Mouse (Mus musculus) lung, adult 2 months (tissue): ENCODE measurements at regions not wholly inside any gene's neighbourhood (a gene's known extent, or its start where the extent isn't known, plus 50 kb on each side); places are given as distances from the start of the nearest gene placed in this dataset.

Source experiments
- DNase-seq: peaks from one replicate; pipeline ENCODE4 v3.0.0; 2022
- H3K4me1 ChIP-seq: fragments of 200-500 bp; 2 replicates; pipeline ENCODE4 v1.6.1; 2011; ENCODE audit warnings: low read length; ENCODE audit not compliant: control insufficient read depth, insufficient read depth
- H3K4me3 ChIP-seq: fragments of 200-500 bp; replicated peaks from 2 replicates; pipeline ENCODE3; 2011; ENCODE audit warnings: low read depth, mild to moderate bottlenecking, control low read depth, low read length; ENCODE audit errors: extremely low read depth
- CTCF ChIP-seq: fragments of 200-500 bp; IDR thresholded peaks from 2 replicates; pipeline ENCODE4 v1.5.1; 2011; ENCODE audit warnings: mild to moderate bottlenecking, low read length, control low read depth; ENCODE audit not compliant: insufficient read depth
- POLR2A ChIP-seq: fragments of 200-500 bp; IDR thresholded peaks from 2 replicates; pipeline ENCODE4 v1.6.1; 2011; ENCODE audit warnings: low read depth, mild to moderate bottlenecking, control low read depth, low read length, borderline replicate concordance; ENCODE audit errors: extremely low read depth
- WGBS: fragments of 180-500 bp; shearing (Covaris S2); methylation state at CpG from one replicate; pipeline ENCODE4 v1.1.7; 2018; 5-methylcytosine and 5-hydroxymethylcytosine counted together

DNA sequence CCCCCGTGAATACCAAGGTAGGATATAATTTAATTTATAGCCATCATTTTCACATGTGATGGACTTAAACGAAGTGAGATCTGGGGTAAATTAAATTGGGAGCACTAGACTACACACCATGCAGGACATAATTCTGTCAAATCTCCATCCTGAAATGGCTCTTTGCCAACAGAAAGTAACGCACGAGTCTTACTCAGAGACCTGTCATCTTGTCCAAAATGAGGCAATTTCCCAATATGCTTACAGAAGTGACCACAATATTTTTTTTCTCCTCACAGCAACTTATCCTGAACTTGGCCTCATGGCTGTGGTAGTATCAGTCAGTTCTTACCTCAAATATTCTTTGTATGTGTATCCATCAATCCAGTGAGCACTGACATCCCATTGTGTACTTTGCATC, 955.2 kb downstream of the Gsdmc2 start:
- DNase-seq: no peak
- WGBS: 78% methylated on average over 4 of the region's 4 CpGs

DNA sequence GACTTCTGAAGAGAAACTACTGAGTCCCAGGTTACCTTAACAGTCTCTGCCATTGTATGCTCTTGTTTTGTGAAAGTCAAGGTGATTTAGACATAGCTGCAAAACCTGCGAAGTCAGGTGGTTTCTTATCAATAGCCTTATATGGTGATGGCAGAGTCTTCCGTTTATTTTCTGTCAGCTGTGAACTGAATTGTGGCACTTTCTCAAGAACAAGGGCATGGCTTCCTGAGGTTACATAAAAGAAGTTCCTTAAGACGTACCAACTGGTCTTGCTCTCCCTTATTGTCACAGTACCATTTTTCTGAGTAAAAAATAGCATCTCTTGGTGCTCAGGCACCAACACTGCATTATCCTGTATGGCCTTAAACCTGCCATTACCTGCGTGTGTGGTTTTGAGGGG, 959.6 kb downstream of the Gsdmc2 start:
- TF ChIP-seq CTCF (no peak), POLR2A (no peak)
- 67% methylated on average over 4 of the region's 4 CpGs for WGBS
- DNase-seq: no peak
- no peaks in the 10 kb centered on the region for H3K4me1 ChIP-seq
- H3K4me3 ChIP-seq: no peak overlapping the region

More for the DNA sequence above, 955.2 kb downstream of the Gsdmc2 start:
- Histone ChIP-seq H3K4me3 (no peak overlapping the region), H3K4me1 (no peaks in the 10 kb centered on the region)
- TF ChIP-seq CTCF (no peak), POLR2A (no peak)

DNA sequence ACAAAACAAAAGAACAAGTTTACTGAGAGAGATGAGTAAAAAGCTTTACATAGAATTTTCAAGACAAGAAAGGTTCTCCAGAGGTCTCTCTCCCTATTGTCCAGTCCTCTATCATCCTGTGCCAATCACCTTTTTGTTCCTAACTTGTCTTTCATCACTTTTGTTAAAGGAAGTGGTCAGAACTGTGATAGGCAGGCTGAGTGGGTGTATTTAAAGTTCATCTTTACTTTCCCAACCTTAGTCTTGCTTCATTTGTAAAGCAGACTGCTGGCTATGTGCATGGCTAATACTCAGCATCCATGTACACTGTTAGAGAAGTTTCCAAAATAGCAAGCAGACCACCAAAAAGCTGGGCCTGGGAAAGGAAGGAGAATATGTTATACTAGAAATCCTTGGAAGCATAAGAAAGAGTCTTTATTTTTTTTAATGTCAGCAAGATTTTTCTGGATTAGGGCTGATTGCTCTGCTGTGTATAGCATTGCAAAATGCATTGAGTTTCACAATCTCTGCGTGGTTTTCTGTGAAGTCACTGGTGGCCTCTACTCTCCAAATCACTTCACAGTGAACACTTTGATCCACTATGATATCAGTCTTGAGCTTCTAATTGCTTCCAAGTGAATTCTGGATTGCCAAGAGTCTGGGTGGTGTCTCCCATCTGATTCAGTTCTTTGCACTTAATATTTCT, 973.8 kb downstream of the Gsdmc2 start:
- Histone ChIP-seq H3K4me3 (no peak overlapping the region), H3K4me1 (no peaks in the 10 kb centered on the region)
- no peak for DNase-seq
- WGBS: 59% methylated on average over 1 of the region's 1 CpGs
- TF ChIP-seq POLR2A: no peak
- no peak for TF ChIP-seq CTCF

DNA sequence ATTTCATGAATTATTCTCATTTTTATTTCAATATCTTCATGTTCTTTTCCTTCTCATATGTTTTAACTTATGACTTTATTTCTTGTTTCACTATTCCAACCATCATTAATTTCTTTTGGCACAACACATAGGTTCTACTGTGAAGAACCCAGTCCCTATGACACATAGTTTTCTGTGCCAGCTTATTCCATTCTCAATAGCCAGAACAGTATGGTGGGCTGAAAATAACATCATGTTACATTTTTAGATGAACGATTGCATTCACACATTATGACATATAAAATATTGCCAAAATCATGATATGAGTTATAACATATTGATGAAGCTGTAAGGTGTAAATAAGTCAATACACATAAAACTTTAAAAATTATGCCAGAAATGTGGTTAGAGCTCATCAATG, 982.4 kb downstream of the Gsdmc2 start:
- no peak for TF ChIP-seq CTCF
- H3K4me1 ChIP-seq: no peaks in the 10 kb centered on the region
- DNase-seq: no peak
- no peak overlapping the region for H3K4me3 ChIP-seq
- WGBS: 86% methylated on average over 1 of the region's 1 CpGs

DNA sequence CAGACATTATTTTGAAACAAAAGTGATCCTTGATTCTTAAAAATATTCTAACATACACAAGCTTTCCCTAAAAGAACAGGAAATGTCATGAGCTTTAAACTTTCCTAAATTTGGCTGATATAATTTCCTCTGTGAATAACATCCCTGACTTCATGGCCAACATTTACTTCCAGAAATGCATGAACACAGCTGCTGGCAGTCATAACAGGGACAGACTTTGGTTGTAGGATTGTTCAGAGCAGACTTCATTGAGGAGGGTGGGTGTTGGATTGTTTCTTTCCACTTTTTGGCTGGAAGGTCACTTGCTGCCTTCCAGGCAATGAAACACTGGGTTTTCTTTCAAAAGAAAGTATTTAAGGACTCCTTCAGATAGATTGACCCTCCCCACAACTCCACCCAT, 983.6 kb downstream of the Gsdmc2 start:
- DNase-seq: no peak
- no peaks in the 10 kb centered on the region for H3K4me1 ChIP-seq
- TF ChIP-seq POLR2A (no peak), CTCF (no peak)
- H3K4me3 ChIP-seq: no peak overlapping the region

DNA sequence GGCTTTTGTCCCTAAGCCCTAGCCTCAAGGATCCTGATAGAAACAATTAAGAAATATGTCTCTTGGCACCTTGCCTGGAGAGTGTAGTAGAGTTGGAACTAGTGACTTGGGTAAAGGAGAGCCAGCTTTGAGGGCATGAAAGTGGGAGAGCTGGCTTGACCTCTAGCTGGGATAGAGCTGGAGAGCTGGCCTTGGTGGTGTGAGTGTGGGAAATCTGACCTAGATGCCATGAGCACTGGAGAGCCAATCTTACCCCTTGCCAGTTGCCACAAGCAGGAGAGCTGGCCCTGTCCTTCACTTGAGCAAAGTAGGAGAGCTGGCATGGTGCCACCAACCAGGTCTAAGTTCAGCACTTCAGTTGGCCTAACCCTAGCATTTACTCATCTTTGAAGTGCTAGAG, 995.7 kb downstream of the Gsdmc2 start:
- DNase-seq: no peak
- H3K4me3 ChIP-seq: no peak overlapping the region
- TF ChIP-seq POLR2A: no peak
- TF ChIP-seq CTCF: no peak
- H3K4me1 ChIP-seq: no peaks in the 10 kb centered on the region; the same call in 1 of the 2 replicates

DNA sequence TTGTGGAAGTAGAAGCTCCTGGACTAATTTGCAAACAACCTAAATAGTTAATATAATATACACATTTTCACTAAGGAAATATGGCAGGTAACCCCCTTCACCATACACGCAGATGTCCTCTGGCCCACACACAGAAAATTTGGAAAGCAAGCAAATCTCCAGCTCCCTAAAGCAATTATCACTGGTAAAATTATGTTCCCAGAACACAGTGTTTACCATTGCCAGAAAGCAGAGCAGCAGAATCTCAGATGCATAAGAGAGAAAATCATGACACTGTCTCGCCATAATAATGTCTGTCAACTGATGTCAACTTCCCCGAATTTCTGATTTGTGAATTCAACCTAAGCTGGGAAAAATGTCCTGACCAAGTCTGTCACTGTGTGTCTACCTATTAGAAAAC, 999.1 kb downstream of the Gsdmc2 start:
- 82% methylated on average over 3 of the region's 3 CpGs for WGBS
- no peak for DNase-seq
- Histone ChIP-seq H3K4me1 (no peaks in the 10 kb centered on the region; the same call in 1 of the 2 replicates), H3K4me3 (no peak overlapping the region)
- TF ChIP-seq POLR2A (no peak), CTCF (no peak)

DNA sequence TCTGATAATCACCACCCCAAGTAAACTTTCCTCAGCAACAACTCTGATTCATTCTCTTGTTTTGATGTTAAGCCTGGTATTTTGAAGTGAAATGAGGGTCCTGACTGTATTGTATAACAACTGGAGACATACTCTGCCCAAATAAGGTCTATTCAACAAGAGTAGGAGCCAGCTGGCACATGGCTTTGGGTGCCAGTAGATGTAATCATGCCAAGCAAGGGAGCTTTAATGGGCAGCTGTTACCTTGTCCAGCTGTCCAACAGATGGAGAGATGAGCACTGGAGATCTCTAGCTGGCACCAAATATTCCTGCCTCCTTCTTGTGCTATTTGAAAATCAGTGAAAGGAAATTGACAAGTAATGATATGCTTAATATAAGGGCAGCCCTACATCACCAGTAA, 1019.4 kb downstream of the Gsdmc2 start:
- no peak overlapping the region for H3K4me3 ChIP-seq
- no peak for DNase-seq
- TF ChIP-seq CTCF: no peak
- TF ChIP-seq POLR2A: no peak
- no peaks in the 10 kb centered on the region for H3K4me1 ChIP-seq

DNA sequence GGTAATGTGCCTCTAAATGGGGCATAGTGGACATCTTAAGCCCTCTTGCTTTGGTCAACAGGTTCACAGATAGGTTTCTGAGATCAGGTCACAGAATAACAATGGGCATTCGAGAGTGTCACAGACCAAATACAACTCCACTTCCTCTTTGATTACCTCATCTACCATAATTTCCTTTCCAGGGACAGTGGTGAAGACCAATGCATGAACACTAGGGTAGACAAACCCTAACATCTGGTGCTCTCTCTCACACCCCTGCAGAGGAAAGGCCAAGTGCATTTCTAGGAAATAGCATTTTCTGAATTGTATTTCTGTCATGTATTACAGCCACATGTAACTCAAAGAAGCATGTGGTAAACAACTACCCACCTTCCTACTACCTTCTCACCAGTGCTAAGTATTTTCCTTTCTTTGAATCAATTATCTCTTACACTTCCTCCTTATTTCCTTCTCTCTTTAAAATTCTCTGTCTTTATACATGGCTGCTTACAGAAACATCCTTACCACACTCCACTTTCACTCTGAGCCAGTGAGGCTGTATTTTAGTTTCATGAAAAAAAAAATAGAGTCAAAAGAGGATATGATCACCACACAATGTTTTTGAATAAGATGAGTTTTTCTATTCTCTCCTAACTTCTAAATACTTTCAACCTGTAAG, 1021.0 kb downstream of the Gsdmc2 start:
- Histone ChIP-seq H3K4me3 (no peak overlapping the region), H3K4me1 (no peaks in the 10 kb centered on the region)
- TF ChIP-seq POLR2A (no peak), CTCF (no peak)
- DNase-seq: no peak
- 29% methylated on average over 1 of the region's 1 CpGs for WGBS

DNA sequence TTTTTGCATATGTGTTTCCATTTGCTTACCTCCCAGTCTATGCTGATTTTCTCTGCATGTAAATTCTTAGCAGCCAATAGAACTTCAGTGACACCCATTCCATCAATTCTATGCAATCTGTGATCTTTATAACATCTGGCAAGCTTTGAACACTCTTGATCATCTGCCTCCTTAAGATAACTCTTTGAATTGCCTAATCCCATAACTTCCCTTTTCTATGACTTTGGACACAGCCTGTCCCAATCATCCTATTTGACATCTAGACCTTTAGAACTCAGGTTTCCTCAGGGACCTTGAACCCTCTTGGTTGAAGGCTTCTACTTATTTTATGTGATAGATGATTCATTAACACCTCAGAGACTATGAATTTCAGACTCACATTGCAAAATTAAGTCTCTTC, 1022.7 kb downstream of the Gsdmc2 start:
- no peak for DNase-seq
- H3K4me1 ChIP-seq: no peaks in the 10 kb centered on the region
- no peak overlapping the region for H3K4me3 ChIP-seq
- TF ChIP-seq CTCF: no peak
- no peak for TF ChIP-seq POLR2A

DNA sequence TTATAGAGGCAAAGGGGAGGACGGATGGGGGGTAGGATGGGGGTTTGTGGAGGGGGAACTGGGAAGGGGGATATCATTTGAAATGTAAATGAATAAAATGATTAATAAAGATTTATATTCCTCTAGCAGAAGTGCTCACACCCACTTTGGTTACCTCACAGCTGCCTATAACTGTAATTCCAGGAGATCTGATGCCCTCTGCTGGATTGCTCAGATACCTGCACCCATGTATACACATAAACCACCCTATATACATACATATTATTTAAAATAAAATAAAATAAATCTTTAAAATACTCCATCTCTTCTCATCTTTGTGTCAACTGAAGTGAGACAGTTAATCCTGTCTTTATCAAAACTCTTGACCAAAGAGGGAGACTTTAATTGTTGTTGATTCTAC, 1031.9 kb downstream of the Gsdmc2 start:
- no peaks in the 10 kb centered on the region for H3K4me1 ChIP-seq
- H3K4me3 ChIP-seq: no peak overlapping the region
- 100% methylated on average over 1 of the region's 1 CpGs for WGBS
- DNase-seq: no peak
- TF ChIP-seq POLR2A (no peak), CTCF (no peak)
